Mouse (Mus musculus): ENCODE data around the gene Sppl2c.
"Not testable (repeated sequence)": the region's sequence is repeated elsewhere in the genome, so short reads cannot be mapped to it uniquely, and the experiment has no call there.

Gene Sppl2c

GRCm38 (mm10) chr11:104197861-104198260 is 11.7 kb downstream of the Sppl2c start:
- no peak for DNase-seq (ENCODE audit: low spot score)

- DNase-seq (ENCODE audit: low spot score) = no peak
Measured at GRCm38 (mm10) chr11:104203271-104203670, 17.1 kb downstream of the Sppl2c start.

GRCm38 (mm10) chr11:104206573-104206972 is 20.4 kb downstream of the Sppl2c start:
- no peak for DNase-seq (ENCODE audit: low spot score)

- no peak for DNase-seq (ENCODE audit: low spot score)
Measured at GRCm38 (mm10) chr11:104209041-104209440, 22.9 kb downstream of the Sppl2c start.

- no peak for DNase-seq (ENCODE audit: low spot score)
Measured at GRCm38 (mm10) chr11:104211251-104211650, 25.1 kb downstream of the Sppl2c start.

- DNase-seq (ENCODE audit: low spot score) = not testable (repeated sequence)
Measured at GRCm38 (mm10) chr11:104214128-104214527, 28.0 kb downstream of the Sppl2c start.

GRCm38 (mm10) chr11:104218075-104218474 is 31.9 kb downstream of the Sppl2c start:
- DNase-seq (ENCODE audit: low spot score) = no peak

GRCm38 (mm10) chr11:104220291-104220690 is 34.2 kb downstream of the Sppl2c start:
- no peak for DNase-seq (ENCODE audit: low spot score)

- no peak for DNase-seq (ENCODE audit: low spot score)
Measured at GRCm38 (mm10) chr11:104221751-104222150, 35.6 kb downstream of the Sppl2c start.

- DNase-seq (ENCODE audit: low spot score) = no peak
Measured at GRCm38 (mm10) chr11:104223301-104223700, 37.2 kb downstream of the Sppl2c start.

GRCm38 (mm10) chr11:104229391-104229790 is 43.3 kb downstream of the Sppl2c start:
- DNase-seq (ENCODE audit: low spot score) = no peak

GRCm38 (mm10) chr11:104230066-104230778 is 44.1 kb downstream of the Sppl2c start:
- no peak for DNase-seq (ENCODE audit: low spot score)

GRCm38 (mm10) chr11:104231041-104231911 is 45.1 kb downstream of the Sppl2c start, which contains the start of gene Mapt:
Gene Mapt, plus strand, starts transcription at chr11:104231390.
- peak; percentile 82 for DNase-seq (ENCODE audit: low spot score)

GRCm38 (mm10) chr11:104232141-104233061 is 46.3 kb downstream of the Sppl2c start:
- DNase-seq (ENCODE audit: low spot score) = no peak

GRCm38 (mm10) chr11:104233101-104233500 is 47.0 kb downstream of the Sppl2c start:
- DNase-seq (ENCODE audit: low spot score) = no peak

GRCm38 (mm10) chr11:104233574-104234206 is 47.6 kb downstream of the Sppl2c start:
- no peak for DNase-seq (ENCODE audit: low spot score)

GRCm38 (mm10) chr11:104234680-104235079 is 48.6 kb downstream of the Sppl2c start:
- no peak for DNase-seq (ENCODE audit: low spot score)

GRCm38 (mm10) chr11:104235881-104236280 is 49.8 kb downstream of the Sppl2c start:
- DNase-seq (ENCODE audit: low spot score) = no peak

GRCm38 (mm10) chr11:104237226-104237625 is 51.1 kb downstream of the Sppl2c start:
- peak; percentile 52 for DNase-seq (ENCODE audit: low spot score)

GRCm38 (mm10) chr11:104237958-104238747 is 52.0 kb downstream of the Sppl2c start:
- DNase-seq (ENCODE audit: low spot score) = no peak
